Mouse (Mus musculus): ENCODE results near the gene Gm12830. TPM values are rescaled to one million over a fixed set of nuclear protein-coding genes. Genes with fewer than 3 reads are reported as not detected.

Gene Gm12830
- polyA plus RNA-seq, 1 experiment = not detected

DNA sequence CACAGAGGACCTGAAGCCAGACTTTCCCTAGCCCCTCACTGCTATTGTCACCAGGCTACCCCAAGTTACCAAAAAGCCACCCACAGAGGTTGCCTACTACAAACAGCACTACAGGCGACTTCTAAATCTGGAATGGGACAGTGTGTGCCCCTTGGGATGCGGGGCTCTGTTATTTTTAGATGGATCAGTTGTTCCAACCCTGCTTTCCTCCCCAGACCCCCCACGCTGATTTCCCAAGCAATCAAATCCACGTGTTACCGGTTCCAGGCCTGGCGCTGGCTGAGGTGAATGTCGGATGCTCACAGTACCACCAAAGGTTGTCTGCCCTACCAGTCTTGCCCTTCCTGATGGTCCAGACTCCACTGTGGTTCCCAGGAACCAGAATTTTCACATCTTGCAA is 38.7 kb upstream of the Gm12830 start:
- no peak overlapping the region for H3K4me3 ChIP-seq (ENCODE audit: low read depth, low read length)
- no peak overlapping the region for H3K27ac ChIP-seq (ENCODE audit: insufficient read depth, low read depth, low read length)
- TF ChIP-seq CTCF (IDR thresholded peaks at IDR 0.05; ENCODE audit: extremely low read depth, insufficient read length, insufficient replicate concordance, low read depth, low read length) (no peak), POLR2A (IDR thresholded peaks at IDR 0.05; ENCODE audit: low read depth, low read length) (no peak)
- H3K27me3 ChIP-seq (ENCODE audit: control insufficient read depth, insufficient read depth, low read length) = no peaks in the 10 kb centered on the region
- H3K4me1 ChIP-seq (ENCODE audit: control insufficient read depth, insufficient read depth, insufficient read length, low read length) = no peaks in the 10 kb centered on the region
- no peaks in the 10 kb centered on the region for H3K36me3 ChIP-seq (ENCODE audit: control insufficient read depth, insufficient read depth, low read length)
- WGBS = 87% methylated on average over 7 of the region's 7 CpGs

DNA sequence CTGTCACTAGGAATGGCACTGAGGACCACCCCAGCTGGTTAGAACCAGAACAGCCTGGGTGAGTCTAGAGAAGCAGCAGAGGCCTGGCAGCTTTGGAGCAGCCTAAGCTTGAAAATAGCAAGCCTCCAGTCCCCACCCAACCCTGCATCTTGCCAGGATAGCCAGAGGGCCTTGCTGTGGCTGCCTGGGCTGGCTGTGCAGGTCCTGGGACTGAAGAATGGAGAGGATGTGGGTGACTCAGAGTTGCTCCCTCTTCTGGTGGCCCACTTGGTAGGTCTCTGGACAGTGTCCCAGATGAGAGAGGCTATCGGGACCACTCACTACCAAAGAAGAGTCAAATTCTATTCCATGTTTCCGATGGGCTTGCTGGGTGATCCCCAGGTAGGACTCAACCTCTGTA is 36.8 kb upstream of the Gm12830 start:
- H3K27me3 ChIP-seq (ENCODE audit: control insufficient read depth, insufficient read depth, low read length) = no peaks in the 10 kb centered on the region
- 82% methylated on average over 2 of the region's 2 CpGs for WGBS
- no peak overlapping the region for H3K4me3 ChIP-seq (ENCODE audit: low read depth, low read length)
- no peak overlapping the region for H3K27ac ChIP-seq (ENCODE audit: insufficient read depth, low read depth, low read length)
- H3K4me1 ChIP-seq (ENCODE audit: control insufficient read depth, insufficient read depth, insufficient read length, low read length) = no peaks in the 10 kb centered on the region
- H3K36me3 ChIP-seq (ENCODE audit: control insufficient read depth, insufficient read depth, low read length) = no peaks in the 10 kb centered on the region
- TF ChIP-seq POLR2A (IDR thresholded peaks at IDR 0.05; ENCODE audit: low read depth, low read length) (no peak), CTCF (IDR thresholded peaks at IDR 0.05; ENCODE audit: extremely low read depth, insufficient read length, insufficient replicate concordance, low read depth, low read length) (no peak)

GRCm38 (mm10) chr4:114788856-114789255 is 32.7 kb upstream of the Gm12830 start:
- Histone ChIP-seq H3K36me3 (ENCODE audit: control insufficient read depth, insufficient read depth, low read length) (no peaks in the 10 kb centered on the region), H3K27ac (ENCODE audit: insufficient read depth, low read depth, low read length) (no peak overlapping the region), H3K4me1 (ENCODE audit: control insufficient read depth, insufficient read depth, insufficient read length, low read length) (no peaks in the 10 kb centered on the region), H3K4me3 (ENCODE audit: low read depth, low read length) (no peak overlapping the region), H3K27me3 (ENCODE audit: control insufficient read depth, insufficient read depth, low read length) (no peaks in the 10 kb centered on the region)
- TF ChIP-seq POLR2A (IDR thresholded peaks at IDR 0.05; ENCODE audit: low read depth, low read length) (no peak), CTCF (IDR thresholded peaks at IDR 0.05; ENCODE audit: extremely low read depth, insufficient read length, insufficient replicate concordance, low read depth, low read length) (no peak)
- 75% methylated on average over 4 of the region's 4 CpGs for WGBS

GRCm38 (mm10) chr4:114791650-114792049 is 29.9 kb upstream of the Gm12830 start:
- 68% methylated on average over 9 of the region's 9 CpGs for WGBS
- no peaks in the 10 kb centered on the region for H3K27me3 ChIP-seq (ENCODE audit: control insufficient read depth, insufficient read depth, low read length)
- H3K4me3 ChIP-seq (ENCODE audit: low read depth, low read length) = no peak overlapping the region
- no peaks in the 10 kb centered on the region for H3K36me3 ChIP-seq (ENCODE audit: control insufficient read depth, insufficient read depth, low read length)
- no peaks in the 10 kb centered on the region for H3K4me1 ChIP-seq (ENCODE audit: control insufficient read depth, insufficient read depth, insufficient read length, low read length)
- TF ChIP-seq POLR2A (IDR thresholded peaks at IDR 0.05; ENCODE audit: low read depth, low read length) = no peak
- no peak for TF ChIP-seq CTCF (IDR thresholded peaks at IDR 0.05; ENCODE audit: extremely low read depth, insufficient read length, insufficient replicate concordance, low read depth, low read length)
- no peak overlapping the region for H3K27ac ChIP-seq (ENCODE audit: insufficient read depth, low read depth, low read length)

DNA sequence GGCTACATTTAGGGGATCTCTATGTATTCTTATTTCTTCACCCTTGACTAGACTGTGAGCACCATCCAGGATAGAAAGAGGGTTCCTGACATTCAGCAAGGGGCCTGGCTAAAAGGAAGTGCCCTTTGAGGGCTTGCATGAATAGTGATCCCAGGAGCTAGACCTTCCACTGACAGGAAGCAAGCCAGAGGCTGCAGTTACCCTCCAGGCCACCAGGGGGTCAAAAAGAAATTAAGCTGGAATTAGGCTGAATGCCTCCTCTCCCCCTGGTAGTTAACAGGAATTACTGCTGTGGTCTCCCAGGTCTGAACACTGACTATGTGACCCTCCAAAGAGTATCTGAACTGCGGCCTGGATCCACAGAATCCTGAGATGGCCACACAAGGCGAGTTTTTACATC is 27.7 kb upstream of the Gm12830 start:
- TF ChIP-seq POLR2A (IDR thresholded peaks at IDR 0.05; ENCODE audit: low read depth, low read length) (no peak), CTCF (IDR thresholded peaks at IDR 0.05; ENCODE audit: extremely low read depth, insufficient read length, insufficient replicate concordance, low read depth, low read length) (peak; percentile 37; the same call in 1 of the 2 replicates)
- no peak overlapping the region for H3K4me3 ChIP-seq (ENCODE audit: low read depth, low read length)
- no peaks in the 10 kb centered on the region for H3K36me3 ChIP-seq (ENCODE audit: control insufficient read depth, insufficient read depth, low read length)
- H3K27me3 ChIP-seq (ENCODE audit: control insufficient read depth, insufficient read depth, low read length) = no peaks in the 10 kb centered on the region
- H3K27ac ChIP-seq (ENCODE audit: insufficient read depth, low read depth, low read length) = no peak overlapping the region
- no peaks in the 10 kb centered on the region for H3K4me1 ChIP-seq (ENCODE audit: control insufficient read depth, insufficient read depth, insufficient read length, low read length)
- 79% methylated on average over 2 of the region's 2 CpGs for WGBS

DNA sequence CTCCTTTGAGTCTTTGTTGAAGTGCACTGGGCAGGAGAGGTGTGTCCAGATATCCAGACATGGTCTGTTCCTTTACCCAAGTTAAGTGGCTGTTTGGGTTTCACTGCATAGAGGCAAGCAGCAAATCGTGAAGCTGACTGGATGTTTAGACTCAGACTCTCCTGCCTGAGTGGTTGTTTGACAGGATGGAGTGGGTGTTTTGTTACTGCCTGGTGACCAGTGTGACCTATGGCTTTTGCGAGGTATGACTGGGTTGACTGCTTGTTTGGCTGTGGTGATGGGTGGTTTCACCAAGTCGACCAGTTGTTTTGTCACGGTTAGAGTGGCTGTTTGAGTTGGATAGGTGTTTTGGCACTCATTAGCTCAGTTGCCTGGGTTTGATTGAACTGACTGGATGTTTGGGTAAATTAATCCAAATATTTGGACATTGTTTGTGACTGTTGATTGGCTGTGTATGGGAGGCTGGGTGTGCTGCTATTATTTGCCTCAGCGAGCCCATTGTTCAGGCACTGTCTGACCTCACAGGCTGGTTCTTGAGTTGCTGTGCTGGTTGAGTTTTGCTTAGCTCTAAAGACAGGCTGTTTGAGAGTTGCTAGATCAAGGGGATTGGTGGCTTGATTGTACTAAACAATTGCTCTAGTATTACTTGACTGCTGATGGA is 24.1 kb upstream of the Gm12830 start:
- Histone ChIP-seq H3K36me3 (ENCODE audit: control insufficient read depth, insufficient read depth, low read length) (no peaks in the 10 kb centered on the region), H3K27ac (ENCODE audit: insufficient read depth, low read depth, low read length) (no peak overlapping the region), H3K4me3 (ENCODE audit: low read depth, low read length) (no peak overlapping the region), H3K4me1 (ENCODE audit: control insufficient read depth, insufficient read depth, insufficient read length, low read length) (no peaks in the 10 kb centered on the region), H3K27me3 (ENCODE audit: control insufficient read depth, insufficient read depth, low read length) (no peaks in the 10 kb centered on the region)
- TF ChIP-seq CTCF (IDR thresholded peaks at IDR 0.05; ENCODE audit: extremely low read depth, insufficient read length, insufficient replicate concordance, low read depth, low read length) (no peak), POLR2A (IDR thresholded peaks at IDR 0.05; ENCODE audit: low read depth, low read length) (no peak)
- 53% methylated on average over 5 of the region's 5 CpGs for WGBS

- WGBS = 68% methylated on average over 7 of the region's 7 CpGs
- Histone ChIP-seq H3K27ac (ENCODE audit: insufficient read depth, low read depth, low read length) (no peak overlapping the region), H3K27me3 (ENCODE audit: control insufficient read depth, insufficient read depth, low read length) (no peaks in the 10 kb centered on the region), H3K4me3 (ENCODE audit: low read depth, low read length) (no peak overlapping the region), H3K4me1 (ENCODE audit: control insufficient read depth, insufficient read depth, insufficient read length, low read length) (no peaks in the 10 kb centered on the region), H3K36me3 (ENCODE audit: control insufficient read depth, insufficient read depth, low read length) (no peaks in the 10 kb centered on the region)
- TF ChIP-seq CTCF (IDR thresholded peaks at IDR 0.05; ENCODE audit: extremely low read depth, insufficient read length, insufficient replicate concordance, low read depth, low read length) (no peak), POLR2A (IDR thresholded peaks at IDR 0.05; ENCODE audit: low read depth, low read length) (no peak)
Observed at GRCm38 (mm10) chr4:114798041-114798624, 23.4 kb upstream of the Gm12830 start.
